Comparison of ENCODE assay signal across 38 mouse cellular contexts in the genomic region with DNA sequence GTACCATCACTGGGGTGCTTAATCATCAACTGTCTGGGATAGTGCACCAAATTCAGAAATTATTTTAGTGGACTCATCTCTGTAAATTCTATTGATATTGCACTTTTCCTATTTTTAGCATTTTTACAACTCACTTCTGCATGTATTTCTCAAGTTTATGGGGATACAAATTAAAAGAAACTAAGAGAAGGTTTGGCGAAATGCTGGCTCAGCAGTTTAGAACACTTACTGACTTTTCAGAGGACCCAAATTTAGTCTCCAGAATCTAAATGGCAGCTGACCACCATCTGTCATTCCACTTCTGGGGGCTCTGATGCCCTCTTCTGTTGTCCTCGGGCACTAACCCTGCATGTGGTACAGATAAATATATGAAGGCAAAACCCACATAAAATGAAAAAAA. TPM values are rescaled to one million over a fixed set of nuclear protein-coding genes. Genes with fewer than 3 reads are reported as not detected.
"Had no signal": no experiment of that assay in that cellular context is flagged by ENCODE, and none has a peak within 500 bp of the region (broad histone marks: within the 10 kb centered on the region; RNA-seq: fewer than 3 reads in every experiment).

No protein-coding gene starts in this region.

- H3K27me3 ChIP-seq: limb, embryonic 12.5 days; limb, embryonic 13.5 days; limb, embryonic 15.5 days; liver, embryonic 12.5 days; liver, embryonic 13.5 days; liver, embryonic 15.5 days; lung, embryonic 15.5 days; megakaryocyte, embryonic 14.5 days; midbrain, embryonic 12.5 days; midbrain, embryonic 13.5 days; midbrain, embryonic 15.5 days had no signal

- H3K9me3 ChIP-seq: limb, embryonic 10.5 days; limb, embryonic 12.5 days; limb, embryonic 13.5 days; limb, embryonic 15.5 days; liver, embryonic 12.5 days; liver, embryonic 13.5 days; liver, embryonic 15.5 days; lung, embryonic 15.5 days; megakaryocyte, embryonic 14.5 days; midbrain, embryonic 10.5 days; midbrain, embryonic 12.5 days; midbrain, embryonic 13.5 days; midbrain, embryonic 15.5 days had no signal

- DNase-seq: left cerebral cortex, postnatal 4 days; liver; liver, embryonic 13.5 days; liver, postnatal 0 days; lung, adult 18-20 months; lung, adult 2 months; lung, embryonic 14.5 days; lung, postnatal 10 days; lung, postnatal 14 days; lung, postnatal 36 days; lung, postnatal 4 days; midbrain, embryonic 14.5 days had no signal

- H3K27ac ChIP-seq: left cerebral cortex, adult 2 months; limb, embryonic 10.5 days; limb, embryonic 12.5 days; limb, embryonic 13.5 days; limb, embryonic 15.5 days; liver, embryonic 12.5 days; liver, embryonic 13.5 days; liver, embryonic 14.5 days; liver, embryonic 15.5 days; lung, embryonic 15.5 days; macrophage; midbrain, embryonic 10.5 days; midbrain, embryonic 12.5 days; midbrain, embryonic 13.5 days; midbrain, embryonic 15.5 days had no signal

- H3K4me2 ChIP-seq: limb, embryonic 12.5 days; limb, embryonic 13.5 days; limb, embryonic 15.5 days; liver, embryonic 11.5 days; liver, embryonic 12.5 days; liver, embryonic 13.5 days; liver, embryonic 15.5 days; lung, embryonic 14.5 days; lung, embryonic 15.5 days; midbrain, embryonic 11.5 days; midbrain, embryonic 12.5 days; midbrain, embryonic 13.5 days; midbrain, embryonic 15.5 days had no signal

- H3K4me1 ChIP-seq: limb, embryonic 10.5 days; limb, embryonic 12.5 days; limb, embryonic 13.5 days; limb, embryonic 15.5 days; liver, embryonic 12.5 days; liver, embryonic 13.5 days; liver, embryonic 15.5 days; lung, embryonic 15.5 days; megakaryocyte, embryonic 14.5 days; midbrain, embryonic 10.5 days; midbrain, embryonic 12.5 days; midbrain, embryonic 13.5 days; midbrain, embryonic 15.5 days had no signal

- H3K36me3 ChIP-seq: limb, embryonic 10.5 days; limb, embryonic 12.5 days; limb, embryonic 13.5 days; limb, embryonic 15.5 days; liver, embryonic 12.5 days; liver, embryonic 13.5 days; liver, embryonic 15.5 days; lung, embryonic 15.5 days; midbrain, embryonic 10.5 days; midbrain, embryonic 12.5 days; midbrain, embryonic 13.5 days; midbrain, embryonic 15.5 days had no signal

- H3K9ac ChIP-seq: limb, embryonic 12.5 days; limb, embryonic 13.5 days; limb, embryonic 15.5 days; liver, embryonic 12.5 days; liver, embryonic 13.5 days; liver, embryonic 14.5 days; liver, embryonic 15.5 days; liver, postnatal 0 days; lung, embryonic 14.5 days; lung, embryonic 15.5 days; midbrain, embryonic 12.5 days; midbrain, embryonic 13.5 days; midbrain, embryonic 15.5 days had no signal

- H3K4me3 ChIP-seq: left cerebral cortex, adult 2 months; limb, embryonic 10.5 days; limb, embryonic 12.5 days; limb, embryonic 13.5 days; limb, embryonic 15.5 days; liver, embryonic 12.5 days; liver, embryonic 13.5 days; liver, embryonic 15.5 days; lung, embryonic 15.5 days; megakaryocyte, embryonic 14.5 days; midbrain, embryonic 10.5 days; midbrain, embryonic 12.5 days; midbrain, embryonic 13.5 days; midbrain, embryonic 15.5 days; myocyte had no signal

RNA-seq across cellular contexts. Expression of a gene that starts 22.1 kb away (rescaled TPM):
- total RNA-seq: liver, adult 2 months; megakaryocyte progenitor cell, adult 5-6 weeks; megakaryocyte, adult 5-6 weeks; megakaryocyte-erythroid progenitor cell, adult 5-6 weeks; monocyte, adult 5-6 weeks had no signal
- polyA plus RNA-seq: limb, embryonic 11.5 days; liver, adult 2 months; liver, embryonic 12.5 days; liver, embryonic 13.5 days; liver, embryonic 14.5 days; liver, embryonic 15.5 days; liver, embryonic 16.5 days; liver, postnatal 0 days; lung, adult 2 months; lung, embryonic 14.5 days; lung, postnatal 0 days; macrophage; myocyte had no signal
